Mouse (Mus musculus) lung, postnatal 0 days (tissue): ENCODE measurements around the gene Duox1. TPM values are rescaled to one million over a fixed set of nuclear protein-coding genes. Genes with fewer than 3 reads are reported as not detected.

Experiments
- ATAC-seq: fragments of 200-750 bp; cut with Nextera tagmentation; 2 replicates; pipeline ENCODE4 v1.8.0; 2017; ENCODE audit warnings: moderate library complexity
- DNase-seq: peaks from one replicate; pipeline ENCODE4 v3.0.0-alpha.2; 2016; ENCODE audit warnings: low spot score
- H3K27ac ChIP-seq: fragments of 300-500 bp; sonication (generic); 2 replicates; pipeline ENCODE4 v1.5.1; 2014; ENCODE audit warnings: antibody characterized with exemption, mild to moderate bottlenecking, low read length, mixed read lengths
- H3K27me3 ChIP-seq: fragments of 300-500 bp; sonication (generic); replicated peaks from 2 replicates; pipeline ENCODE4 v1.6.1; 2014; ENCODE audit warnings: low read length, mixed read lengths; ENCODE audit not compliant: insufficient read depth
- H3K36me3 ChIP-seq: fragments of 300-500 bp; sonication (generic); 2 replicates; pipeline ENCODE4 v1.6.1; 2014; ENCODE audit warnings: low read length, mixed read lengths; ENCODE audit not compliant: insufficient read depth
- H3K4me1 ChIP-seq: fragments of 300-500 bp; sonication (generic); 2 replicates; pipeline ENCODE4 v1.6.1; 2014; ENCODE audit warnings: antibody characterized with exemption, low read depth, low read length, mixed read lengths; ENCODE audit not compliant: insufficient read depth
- H3K4me2 ChIP-seq: fragments of 300-500 bp; sonication (generic); replicated peaks from 2 replicates; pipeline ENCODE4 v1.6.1; 2014; ENCODE audit warnings: low read depth, mild to moderate bottlenecking, low read length, moderate library complexity, mixed read lengths
- H3K4me3 ChIP-seq: fragments of 300-500 bp; sonication (generic); 2 replicates; pipeline ENCODE4 v1.5.1; 2014; ENCODE audit warnings: low read depth, low read length
- H3K9ac ChIP-seq: fragments of 300-500 bp; sonication (generic); replicated peaks from 2 replicates; pipeline ENCODE4 v1.6.1; 2014; ENCODE audit warnings: low read depth, mild to moderate bottlenecking
- H3K9me3 ChIP-seq: fragments of 300-500 bp; sonication (generic); 2 replicates; pipeline ENCODE4 v1.6.1; 2016; ENCODE audit warnings: low read length, mixed read lengths
- CTCF ChIP-seq: IDR thresholded peaks from 2 replicates; pipeline ENCODE4 v1.5.1; 2016; ENCODE audit warnings: antibody characterized with exemption, mild to moderate bottlenecking
- EP300 ChIP-seq: IDR thresholded peaks from 2 replicates; pipeline ENCODE4 v1.6.1; 2016; ENCODE audit warnings: antibody characterized with exemption, mild to moderate bottlenecking, control low read depth
- WGBS: fragments of 180-500 bp; shearing (Covaris S2); extraction: QIAGEN DNeasy Blood & Tissue Kit; methylation state at CpG from one replicate; pipeline ENCODE4 v1.1.7; 2014; 5-methylcytosine and 5-hydroxymethylcytosine counted together
- polyA plus RNA-seq: library from polyadenylated mRNA; unstranded; fragments of >200 nt; fragmentation: Nextera tagmentation; extraction: Ambion mirVana; gene quantifications from 2 replicates; pipeline ENCODE4 v1.2.1, GENCODE M21; 2015

Duox1 gene
- polyA plus RNA-seq, 1 experiment from 2014 or later = 0.06 TPM

DNA sequence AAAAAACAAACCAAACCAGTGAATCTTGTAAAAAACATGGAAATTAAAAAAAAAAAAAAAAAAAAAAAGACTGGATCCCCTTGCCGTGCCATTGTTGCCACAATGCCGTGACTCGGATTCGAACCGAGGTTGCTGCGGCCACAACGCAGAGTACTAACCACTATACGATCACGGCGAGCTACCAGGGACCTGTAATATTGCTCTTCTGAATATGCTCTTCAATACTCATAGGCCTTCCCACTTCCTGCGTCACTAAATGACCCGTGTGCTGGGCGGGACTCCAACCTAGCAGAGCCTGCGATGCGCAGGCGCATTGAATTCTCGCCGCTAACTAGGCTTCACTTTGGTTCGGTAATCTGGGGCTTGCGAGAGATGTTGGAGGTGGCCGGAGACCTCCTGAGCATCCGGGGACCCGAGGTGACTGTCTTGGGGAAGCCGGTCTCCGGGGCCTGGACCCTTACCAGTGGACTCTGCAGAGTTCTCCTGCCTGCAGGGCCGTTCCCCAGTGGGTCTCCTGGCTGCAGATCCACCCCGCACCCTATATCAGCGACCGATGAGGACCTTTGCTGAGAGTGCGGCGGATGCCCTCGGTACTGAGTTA is 60.0 kb downstream of the Duox1 start:
- 0 out of 2 replicates have a peak, but pooled peaks have one; percentile 22 for TF ChIP-seq EP300
- no peak for TF ChIP-seq CTCF
- no peaks in the 10 kb centered on the region for H3K36me3 ChIP-seq
- no peaks in the 10 kb centered on the region for H3K9me3 ChIP-seq
- peak overlapping the region; percentile 87 for H3K4me2 ChIP-seq
- DNase-seq (peak; percentile 99), ATAC-seq (peak; percentile 90)
- peak overlapping the region; percentile 32 for H3K9ac ChIP-seq
- H3K4me3 ChIP-seq = peak overlapping the region; percentile 57
- peak overlapping the region; percentile 74 for H3K27ac ChIP-seq
- H3K27me3 ChIP-seq = no peaks in the 10 kb centered on the region
- 0% methylated on average over 32 of the region's 32 CpGs for WGBS
- H3K4me1 ChIP-seq = no peaks in the 10 kb centered on the region

DNA sequence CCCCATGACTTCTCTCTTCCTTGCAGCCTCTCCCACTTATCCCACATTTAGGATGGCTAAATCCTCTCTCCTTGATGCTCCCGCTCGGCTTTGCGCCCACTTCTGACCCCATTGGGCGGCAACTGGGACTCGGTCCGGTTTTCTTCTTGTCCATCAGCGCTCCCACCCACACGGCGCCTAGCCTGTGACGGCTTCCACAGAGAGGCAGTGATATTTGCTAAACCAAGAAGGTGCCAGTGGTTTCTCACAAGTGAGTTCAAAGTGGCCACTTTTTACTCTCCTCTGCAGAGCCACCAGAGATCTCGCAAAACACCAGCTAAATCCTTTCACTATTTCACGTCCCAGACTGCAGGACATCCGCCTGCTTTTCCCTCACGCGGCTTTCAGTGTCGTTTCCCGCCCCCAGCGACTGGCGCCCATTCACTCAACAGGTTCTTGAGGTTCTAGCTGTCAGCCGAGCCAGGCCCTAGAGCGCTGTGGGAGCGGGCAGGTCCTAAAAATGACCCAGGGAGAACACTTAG is 60.6 kb downstream of the Duox1 start:
- WGBS = under 1% methylated on average over 22 of the region's 22 CpGs
- H3K27ac ChIP-seq = peak overlapping the region; percentile 74
- no peaks in the 10 kb centered on the region for H3K9me3 ChIP-seq
- TF ChIP-seq EP300 (no peak), CTCF (no peak)
- H3K4me3 ChIP-seq = peak overlapping the region; percentile 57
- no peaks in the 10 kb centered on the region for H3K4me1 ChIP-seq
- DNase-seq (peak; percentile 56), ATAC-seq (no peak)
- peak overlapping the region; percentile 32 for H3K9ac ChIP-seq
- peak overlapping the region; percentile 87 for H3K4me2 ChIP-seq
- no peaks in the 10 kb centered on the region for H3K27me3 ChIP-seq
- H3K36me3 ChIP-seq = no peaks in the 10 kb centered on the region

DNA sequence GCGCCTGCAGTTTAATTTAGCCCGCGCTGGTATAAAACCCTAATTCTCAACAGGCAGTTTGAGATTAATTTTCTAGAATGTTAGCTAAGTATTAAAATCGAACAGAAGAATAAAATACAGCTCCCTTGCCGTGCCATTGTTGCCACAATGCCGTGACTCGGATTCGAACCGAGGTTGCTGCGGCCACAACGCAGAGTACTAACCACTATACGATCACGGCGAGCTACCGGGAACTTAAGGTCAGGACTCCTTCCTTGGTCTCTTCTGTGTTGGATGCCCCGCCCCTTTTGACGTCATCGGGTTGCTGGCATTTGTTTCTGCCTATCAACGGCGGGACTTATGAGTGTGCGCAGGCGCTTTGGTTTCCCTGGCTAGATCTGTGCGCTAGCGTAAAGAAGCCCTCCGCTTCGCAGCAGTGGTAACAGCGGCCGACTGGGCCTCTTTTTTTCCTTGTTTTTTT is 61.8 kb downstream of the Duox1 start:
- ATAC-seq (peak; percentile 86), DNase-seq (peak; percentile 97)
- no peaks in the 10 kb centered on the region for H3K27me3 ChIP-seq
- peak overlapping the region; percentile 90 for H3K27ac ChIP-seq
- peak overlapping the region; percentile 42 for H3K4me2 ChIP-seq
- H3K9ac ChIP-seq = peak overlapping the region; percentile 59
- no peak; the same call in 1 of the 2 replicates for TF ChIP-seq EP300
- no peak for TF ChIP-seq CTCF
- H3K4me1 ChIP-seq = no peaks in the 10 kb centered on the region
- no peaks in the 10 kb centered on the region for H3K9me3 ChIP-seq
- peak overlapping the region; percentile 65 for H3K4me3 ChIP-seq
- H3K36me3 ChIP-seq = no peaks in the 10 kb centered on the region
- WGBS = under 1% methylated on average over 28 of the region's 28 CpGs

DNA sequence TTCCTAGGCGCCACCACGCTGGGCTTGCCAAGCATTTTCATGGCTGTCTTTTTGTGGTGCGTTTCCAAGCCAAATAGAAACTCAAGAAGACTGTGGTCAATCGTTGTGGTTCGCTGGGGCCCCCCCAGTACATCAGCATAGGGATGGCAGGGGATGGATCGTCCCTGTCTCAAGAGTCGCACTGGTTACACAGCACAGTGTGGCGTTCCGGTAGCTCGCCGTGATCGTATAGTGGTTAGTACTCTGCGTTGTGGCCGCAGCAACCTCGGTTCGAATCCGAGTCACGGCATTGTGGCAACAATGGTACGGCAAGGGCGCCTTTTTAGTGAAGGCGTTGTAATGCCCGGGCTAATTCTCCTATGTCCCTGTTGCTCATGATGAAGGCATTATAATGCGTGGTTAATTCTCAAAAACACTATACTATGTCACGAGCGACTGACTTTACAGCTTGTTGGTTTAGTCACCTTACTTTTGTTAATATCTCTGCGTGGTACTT is 62.3 kb downstream of the Duox1 start:
- no peaks in the 10 kb centered on the region for H3K9me3 ChIP-seq

DNA sequence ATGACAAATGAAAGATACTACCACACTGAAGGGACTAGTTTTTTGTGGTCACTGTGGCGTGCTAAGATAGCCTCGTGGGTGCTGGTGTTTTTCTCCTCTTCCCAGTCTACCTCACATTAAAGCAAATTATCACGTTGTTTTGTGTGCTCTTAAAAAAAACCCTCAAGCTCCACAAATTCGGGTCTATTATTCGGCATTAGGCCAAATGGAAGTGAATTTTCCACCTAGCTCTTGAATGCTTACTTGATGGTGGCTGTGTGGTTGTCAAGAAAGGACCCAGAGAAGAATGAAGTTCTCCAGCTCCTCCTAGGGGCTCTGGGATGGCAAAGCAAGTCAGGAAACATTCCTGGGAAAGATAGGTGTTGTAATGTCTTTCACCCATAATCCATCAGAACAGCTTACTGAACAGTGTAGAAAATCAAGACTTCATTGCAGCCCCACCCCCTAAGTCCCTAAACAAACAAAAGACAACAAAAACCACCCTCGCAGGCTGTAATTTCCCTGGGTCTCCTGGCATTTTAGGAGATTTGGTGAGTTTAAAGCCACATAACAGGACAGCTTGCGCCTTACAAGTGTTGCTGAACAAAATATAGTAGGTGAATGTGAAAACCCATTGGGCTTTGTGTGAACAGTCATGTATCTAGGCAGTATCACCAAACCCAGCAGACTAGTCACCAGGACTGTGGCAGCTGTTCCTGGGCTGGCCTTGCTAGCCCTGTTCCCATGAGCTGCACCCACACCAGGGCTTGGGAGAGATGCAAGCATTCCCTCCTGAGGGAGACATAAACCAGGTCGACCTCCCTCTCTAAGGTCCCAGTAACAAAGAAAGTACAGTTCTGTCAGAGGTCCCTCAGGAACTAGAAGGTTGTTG is 63.2 kb downstream of the Duox1 start:
- no peaks in the 10 kb centered on the region for H3K9me3 ChIP-seq
- H3K4me3 ChIP-seq = peak overlapping the region; percentile 65; the same call in 1 of the 2 replicates
- ATAC-seq = no peak
- no peaks in the 10 kb centered on the region for H3K27me3 ChIP-seq
- H3K9ac ChIP-seq = no peak overlapping the region
- 19% methylated on average over 8 of the region's 8 CpGs for WGBS
- TF ChIP-seq EP300 (no peak), CTCF (peak; percentile 75)
- no peak overlapping the region for H3K27ac ChIP-seq
- peak overlapping the region; percentile 32 for H3K4me2 ChIP-seq
- peak; percentile 87 for DNase-seq
- H3K36me3 ChIP-seq = no peaks in the 10 kb centered on the region
- no peaks in the 10 kb centered on the region for H3K4me1 ChIP-seq

More for the DNA sequence above, 62.3 kb downstream of the Duox1 start:
- no peaks in the 10 kb centered on the region for H3K27me3 ChIP-seq
- H3K9ac ChIP-seq = peak overlapping the region; percentile 59
- H3K27ac ChIP-seq = peak overlapping the region; percentile 90
- H3K4me2 ChIP-seq = peak overlapping the region; percentile 32
- H3K36me3 ChIP-seq = no peaks in the 10 kb centered on the region
- DNase-seq = peak; percentile 78
- TF ChIP-seq EP300 (peak; percentile 8; the same call in 1 of the 2 replicates), CTCF (no peak)
- ATAC-seq = peak; percentile 72
- peak overlapping the region; percentile 65 for H3K4me3 ChIP-seq
- WGBS = under 1% methylated on average over 26 of the region's 26 CpGs
- H3K4me1 ChIP-seq = no peaks in the 10 kb centered on the region

DNA sequence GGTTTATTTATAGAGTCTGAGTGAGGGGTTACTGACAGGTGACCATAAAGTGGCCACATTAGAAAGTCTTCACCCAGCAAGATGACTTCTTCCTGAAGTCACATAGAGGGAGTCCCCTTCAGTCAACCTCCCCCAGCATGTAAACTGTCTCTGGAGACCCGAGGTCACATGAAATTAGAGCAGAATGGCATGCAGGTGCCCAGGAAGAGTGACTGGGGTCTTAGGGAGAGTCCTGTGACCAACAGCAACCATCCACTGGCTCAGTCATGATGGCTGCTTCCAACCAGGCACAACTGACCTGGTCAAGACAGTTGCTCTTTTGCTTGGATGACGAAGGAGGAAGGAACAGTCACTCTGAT is 63.8 kb downstream of the Duox1 start:
- no peaks in the 10 kb centered on the region for H3K27me3 ChIP-seq
- no peak for DNase-seq
- no peak overlapping the region for H3K9ac ChIP-seq
- no peak overlapping the region for H3K4me3 ChIP-seq
- no peak overlapping the region for H3K27ac ChIP-seq
- H3K9me3 ChIP-seq = no peaks in the 10 kb centered on the region
- TF ChIP-seq CTCF (no peak), EP300 (no peak)
- H3K4me1 ChIP-seq = no peaks in the 10 kb centered on the region
- ATAC-seq = no peak
- no peak overlapping the region for H3K4me2 ChIP-seq
- H3K36me3 ChIP-seq = no peaks in the 10 kb centered on the region
- WGBS = 32% methylated on average over 2 of the region's 2 CpGs
